Mouse (Mus musculus) cerebellum, adult 2 months (tissue): ENCODE measurements around the gene Kdm4c. TPM values are rescaled to one million over a fixed set of nuclear protein-coding genes. Genes with fewer than 3 reads are reported as not detected.
A peak's percentile ranks its signal among the peaks of the same experiment; 100 is the strongest.

Experiments
- DNase-seq, 2 experiments: peaks; one replicate each; pipeline ENCODE4 v3.0.0; 2021
- H3K27ac ChIP-seq: fragments of 200-500 bp; 2 replicates; pipeline ENCODE4 v1.5.1; 2012; ENCODE audit warnings: low read length, control low read depth, inconsistent platforms; ENCODE audit not compliant: insufficient read depth
- H3K27me3 ChIP-seq: fragments of 200-500 bp; 2 replicates; pipeline ENCODE4 v1.6.1; 2012; ENCODE audit warnings: inconsistent platforms, mild to moderate bottlenecking, low read length, moderate library complexity; ENCODE audit not compliant: control insufficient read depth, insufficient read depth
- H3K4me1 ChIP-seq: fragments of 200-500 bp; 2 replicates; pipeline ENCODE4 v1.6.1; 2011; ENCODE audit warnings: low read length; ENCODE audit not compliant: control insufficient read depth, insufficient read depth
- H3K4me3 ChIP-seq: fragments of 200-500 bp; replicated peaks from 2 replicates; pipeline ENCODE3; 2011; ENCODE audit warnings: mild to moderate bottlenecking, low read depth, low read length, control low read depth; ENCODE audit not compliant: insufficient read depth
- CTCF ChIP-seq: fragments of 200-500 bp; IDR thresholded peaks from 2 replicates; pipeline ENCODE4 v1.5.1; 2011; ENCODE audit warnings: low read depth, mild to moderate bottlenecking, control low read depth, low read length, moderate library complexity, borderline replicate concordance; ENCODE audit not compliant: insufficient read depth
- POLR2A ChIP-seq: fragments of 200-500 bp; IDR thresholded peaks from 2 replicates; pipeline ENCODE4 v1.6.1; 2011; ENCODE audit warnings: low read length, control low read depth, borderline replicate concordance; ENCODE audit not compliant: insufficient read depth
- WGBS: fragments of 180-500 bp; shearing (Covaris S2); methylation state at CpG from one replicate; pipeline ENCODE4 v1.1.7; 2018; 5-methylcytosine and 5-hydroxymethylcytosine counted together
- polyA plus RNA-seq: library from polyadenylated mRNA; depleted of rRNA; stranded (reverse); fragments of >200 nt; gene quantifications from 2 replicates; pipeline ENCODE4 v1.2.3, GENCODE M21; 2012

Kdm4c gene
- polyA plus RNA-seq, 1 experiment, result 14.0 TPM

DNA sequence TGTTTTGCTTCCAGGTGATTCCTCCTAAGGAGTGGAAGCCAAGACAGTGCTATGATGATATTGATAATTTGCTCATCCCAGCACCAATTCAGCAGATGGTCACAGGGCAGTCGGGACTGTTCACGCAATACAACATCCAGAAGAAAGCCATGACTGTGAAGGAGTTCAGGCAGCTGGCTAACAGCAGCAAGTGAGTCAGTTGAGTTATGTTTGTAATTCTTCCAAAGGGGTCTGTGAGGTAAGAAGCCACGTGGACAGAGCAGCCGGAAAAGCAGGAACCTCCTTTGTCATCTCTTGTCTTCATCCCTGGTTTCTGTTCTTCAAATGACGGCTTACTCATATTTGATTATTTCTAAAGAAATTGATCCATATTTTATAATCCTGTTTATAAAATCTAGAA lies 28.9 kb downstream of the Kdm4c start:
- TF ChIP-seq CTCF, result no peak
- TF ChIP-seq POLR2A, result no peak
- Histone ChIP-seq H3K4me1 (no peaks in the 10 kb centered on the region), H3K4me3 (no peak overlapping the region), H3K27me3 (no peaks in the 10 kb centered on the region), H3K27ac (no peak overlapping the region)
- no peak for DNase-seq
- WGBS, result 79% methylated on average over 5 of the region's 5 CpGs

- no peak overlapping the region for H3K27ac ChIP-seq
- 14% methylated on average over 1 of the region's 1 CpGs for WGBS
Measured at GRCm38 (mm10) chr4:74277486-74277885, 35.2 kb downstream of the Kdm4c start.

GRCm38 (mm10) chr4:74280170-74280569 lies 37.9 kb downstream of the Kdm4c start:
- 80% methylated on average over 3 of the region's 3 CpGs for WGBS
- H3K27ac ChIP-seq, result no peak overlapping the region
- DNase-seq, result no peak
- H3K27me3 ChIP-seq, result no peaks in the 10 kb centered on the region
- TF ChIP-seq POLR2A, result no peak
- peaks cover 6% of the 10 kb centered on the region for H3K4me1 ChIP-seq
- no peak overlapping the region for H3K4me3 ChIP-seq

More at GRCm38 (mm10) chr4:74277486-74277885, 35.2 kb downstream of the Kdm4c start:
- H3K4me1 ChIP-seq, result peaks cover 6% of the 10 kb centered on the region
- no peak overlapping the region for H3K4me3 ChIP-seq
- H3K27me3 ChIP-seq, result no peaks in the 10 kb centered on the region
- TF ChIP-seq CTCF (no peak), POLR2A (no peak)
- DNase-seq, result peak; percentile 48 to 53

GRCm38 (mm10) chr4:74287851-74288250 lies 45.6 kb downstream of the Kdm4c start:
- Histone ChIP-seq H3K27ac (no peak overlapping the region), H3K4me1 (no peaks in the 10 kb centered on the region), H3K4me3 (no peak overlapping the region), H3K27me3 (no peaks in the 10 kb centered on the region)
- WGBS, result 91% methylated on average over 3 of the region's 3 CpGs
- DNase-seq, result no peak
- TF ChIP-seq CTCF (no peak), POLR2A (no peak)

DNA sequence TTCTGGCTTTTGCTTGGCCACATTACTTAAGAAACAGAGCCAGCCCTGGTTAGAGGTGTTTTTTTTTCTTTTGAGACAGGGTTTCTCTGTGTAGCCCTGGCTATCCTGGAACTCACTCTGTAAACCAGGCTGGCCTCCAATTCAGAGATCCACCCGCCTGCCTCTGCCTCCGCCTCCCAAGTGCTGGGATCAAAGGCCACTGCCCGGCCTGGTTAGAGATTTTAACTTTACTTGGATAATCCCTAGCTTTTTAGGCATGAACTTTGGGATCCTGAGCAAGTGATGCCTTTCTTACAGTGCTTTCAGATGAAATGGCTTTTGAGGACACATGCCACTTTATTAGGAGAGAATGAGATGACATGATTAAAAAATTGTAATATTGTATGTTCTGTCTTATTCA lies 52.4 kb downstream of the Kdm4c start:
- DNase-seq, result no peak
- Histone ChIP-seq H3K27ac (no peak overlapping the region), H3K4me3 (no peak overlapping the region), H3K4me1 (no peaks in the 10 kb centered on the region), H3K27me3 (no peaks in the 10 kb centered on the region)
- no peak for TF ChIP-seq CTCF
- TF ChIP-seq POLR2A, result no peak
- 79% methylated on average over 3 of the region's 3 CpGs for WGBS

DNA sequence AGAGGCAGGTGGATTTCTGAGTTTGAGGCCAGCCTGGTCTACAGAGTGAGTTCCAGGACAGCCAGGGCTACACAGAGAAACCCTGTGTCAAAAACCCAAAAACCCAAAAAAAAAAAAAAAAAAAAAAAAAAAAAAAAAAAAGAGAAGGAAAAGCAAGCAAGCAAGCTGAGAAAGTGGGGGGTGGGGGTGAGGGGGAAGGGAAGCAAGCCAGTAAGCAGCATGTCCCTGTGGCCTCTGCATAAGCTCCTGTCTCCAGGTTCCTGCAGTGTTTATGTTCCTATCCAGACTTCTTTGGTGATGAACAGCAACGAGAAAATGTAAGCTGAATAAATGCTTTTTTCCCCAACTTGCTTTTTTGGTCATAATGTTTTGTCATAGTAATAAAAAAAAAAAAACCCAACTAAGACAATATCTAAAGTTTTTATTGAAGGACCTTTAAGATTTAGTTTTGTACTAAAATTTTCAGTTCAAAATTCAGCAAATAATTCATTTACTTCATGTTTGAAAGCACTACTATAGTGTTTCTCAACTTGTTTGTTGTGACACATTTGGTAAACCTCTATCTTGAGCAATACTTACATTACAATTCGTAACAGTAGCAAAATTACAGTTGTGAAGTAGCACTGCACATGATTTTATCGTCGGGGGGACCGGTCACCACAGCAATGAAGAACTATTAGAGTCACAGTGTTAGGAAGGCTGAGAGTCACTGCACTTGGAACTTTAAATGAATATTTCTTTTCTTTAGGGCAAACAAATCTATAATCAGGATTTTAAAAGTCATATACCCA lies 63.2 kb downstream of the Kdm4c start:
- H3K4me1 ChIP-seq, result no peaks in the 10 kb centered on the region
- no peak overlapping the region for H3K4me3 ChIP-seq
- no peak for DNase-seq
- TF ChIP-seq POLR2A, result no peak
- TF ChIP-seq CTCF, result no peak
- 93% methylated on average over 5 of the region's 5 CpGs for WGBS
- H3K27me3 ChIP-seq, result no peaks in the 10 kb centered on the region
- H3K27ac ChIP-seq, result no peak overlapping the region

GRCm38 (mm10) chr4:74311135-74311534 lies 68.8 kb downstream of the Kdm4c start:
- Histone ChIP-seq H3K4me3 (no peak overlapping the region), H3K27me3 (no peaks in the 10 kb centered on the region), H3K4me1 (no peaks in the 10 kb centered on the region), H3K27ac (no peak overlapping the region)
- 91% methylated on average over 5 of the region's 5 CpGs for WGBS
- TF ChIP-seq POLR2A (no peak), CTCF (no peak)
- DNase-seq, result no peak

- TF ChIP-seq POLR2A (no peak), CTCF (no peak)
- Histone ChIP-seq H3K27me3 (no peaks in the 10 kb centered on the region), H3K27ac (no peak overlapping the region), H3K4me1 (no peaks in the 10 kb centered on the region), H3K4me3 (no peak overlapping the region)
- DNase-seq, result no peak
- 96% methylated on average over 2 of the region's 2 CpGs for WGBS
Measured at GRCm38 (mm10) chr4:74312858-74313257, 70.6 kb downstream of the Kdm4c start.
